Mouse (Mus musculus) T-helper 1 cell (primary cell): Measurements from ENCODE around the gene Zkscan2.

Source experiments
- in situ Hi-C: fragments of 300-600 bp; cut with MboI, MseI; formaldehyde crosslinking; loops from one replicate; pipeline ENCODE4 v1.15.1; 2025; ENCODE audit warnings: high pct_unique_total_duplicates

The Zkscan2 gene

DNA sequence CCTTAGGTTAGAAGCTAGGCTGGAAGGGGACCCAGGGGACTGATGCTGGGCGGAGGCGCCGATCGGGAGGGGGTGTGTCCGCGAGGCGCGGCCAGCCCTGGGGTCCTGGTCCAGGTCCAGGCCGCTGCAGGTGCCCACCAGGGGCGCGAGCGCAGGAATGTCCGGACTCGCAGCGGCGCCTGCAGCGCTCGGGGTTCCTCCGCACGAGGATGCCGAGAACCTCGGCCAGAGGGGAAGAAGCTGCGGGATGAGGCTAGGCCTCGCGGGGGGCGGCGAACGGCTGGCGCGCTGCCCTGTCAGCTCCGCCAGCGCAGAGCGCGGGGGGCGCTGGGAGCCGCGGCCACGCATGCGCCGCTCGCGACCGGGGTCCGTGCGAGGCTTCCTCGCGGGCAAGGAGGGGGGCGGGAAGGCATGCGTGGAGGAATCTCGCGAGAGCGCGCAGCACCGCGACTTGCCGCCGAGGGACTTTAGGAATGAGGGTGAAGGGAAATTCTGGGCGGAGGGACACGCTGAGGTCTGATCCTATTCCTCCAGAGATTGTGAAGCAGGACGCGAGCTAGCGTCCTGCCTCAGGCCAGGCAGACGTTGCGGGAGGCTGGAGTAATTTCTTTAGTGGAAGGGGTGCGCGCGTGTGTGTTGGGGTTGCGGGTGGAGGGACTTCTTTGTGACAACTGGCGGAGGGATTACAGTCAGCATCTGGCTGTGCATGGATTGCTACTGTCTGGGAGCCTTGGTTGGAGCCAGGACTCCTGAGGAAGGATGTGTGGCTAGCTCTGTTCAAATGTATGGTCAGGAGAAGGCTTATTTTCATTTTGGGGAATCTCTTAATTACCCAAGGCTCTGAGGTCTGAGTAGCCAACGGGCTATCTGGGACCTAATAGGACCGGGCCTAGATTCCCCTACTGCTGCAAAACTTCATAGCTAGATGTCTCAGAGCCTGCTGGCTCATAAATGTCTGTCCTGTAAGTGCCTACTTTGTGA lies at the start of gene Zkscan2:
TSS of gene Zkscan2 (minus strand) at position 211 of the 981 bp plus-strand sequence.
- in situ Hi-C loops, result no loop called here

- in situ Hi-C loops, result no loop called here
Observed at GRCm38 (mm10) chr7:123529190-123529589, 28.9 kb upstream of the Zkscan2 start.

DNA sequence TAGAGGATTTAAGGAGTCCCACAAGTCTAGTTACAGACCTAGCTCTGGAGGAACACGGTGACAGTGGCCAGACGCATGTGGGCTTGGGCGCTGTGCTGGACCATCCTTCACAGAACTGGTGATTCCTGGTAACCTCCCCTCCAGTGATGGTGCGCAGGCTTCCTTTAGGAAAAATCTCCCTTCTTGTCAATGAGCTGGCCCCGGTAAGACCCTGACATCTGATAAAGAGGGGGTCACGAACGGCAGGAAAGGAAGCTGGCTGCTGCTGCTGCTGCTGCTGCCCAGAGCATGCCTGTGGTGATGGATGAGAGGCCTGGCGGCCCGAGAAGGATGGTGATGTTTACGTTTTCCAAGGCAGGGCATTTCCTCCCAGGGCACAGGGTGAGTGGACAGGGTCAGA lies 25.5 kb upstream of the Zkscan2 start:
- in situ Hi-C loops, result no loop called here

DNA sequence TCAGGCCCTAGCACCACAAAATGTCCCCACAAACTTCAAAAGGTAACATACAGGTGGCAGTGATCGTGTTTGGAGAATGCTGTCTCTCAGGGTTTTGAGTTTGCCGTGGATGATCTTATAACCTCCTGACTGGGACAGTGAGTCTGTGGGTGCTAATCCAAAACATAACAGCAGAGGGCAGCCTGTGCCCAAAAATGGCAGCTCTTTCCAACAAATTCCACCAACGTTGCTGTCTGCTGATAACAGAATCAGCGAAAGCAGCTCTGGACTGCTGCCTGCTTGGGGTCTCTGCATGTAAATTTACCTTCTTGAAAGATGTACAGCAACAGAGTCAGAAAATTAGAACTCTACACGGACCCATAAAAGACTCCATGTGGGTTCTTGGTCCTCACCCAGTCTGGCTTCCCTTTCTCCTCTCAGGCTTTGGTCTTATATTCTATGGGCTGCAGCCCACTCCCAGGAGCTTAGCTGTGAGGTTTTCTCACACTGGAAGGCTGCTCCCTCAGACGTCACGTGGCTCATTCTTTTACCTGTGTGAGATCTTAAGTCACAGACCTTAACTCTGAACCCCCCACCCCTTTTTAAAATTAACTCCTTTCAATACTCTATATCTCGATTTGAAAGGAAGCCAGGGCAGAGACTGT lies 24.1 kb upstream of the Zkscan2 start:
- in situ Hi-C loops, result no loop called here

- in situ Hi-C loops, result no loop called here
Observed at GRCm38 (mm10) chr7:123507946-123508345, 7.7 kb upstream of the Zkscan2 start.

DNA sequence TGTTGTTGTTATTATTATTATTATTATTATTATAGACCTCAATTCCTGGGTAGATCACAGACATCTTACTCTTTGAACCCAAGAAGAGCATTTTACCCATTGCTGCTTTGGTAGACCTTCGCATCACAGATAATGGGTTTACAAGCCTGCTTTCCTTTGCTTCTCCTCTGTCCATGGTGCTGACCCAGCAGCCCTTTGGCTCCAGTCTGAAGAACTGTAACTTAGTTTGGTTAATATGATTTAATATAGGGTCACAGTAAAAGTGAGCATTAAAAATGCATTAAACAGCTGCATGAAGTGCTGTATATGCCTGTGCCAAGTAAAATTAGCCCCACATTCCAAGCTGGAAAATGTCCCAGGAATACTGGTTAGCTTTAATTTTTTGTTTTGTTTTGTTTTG lies 3.1 kb upstream of the Zkscan2 start:
- in situ Hi-C loops, result no loop called here

- in situ Hi-C loops, result no loop called here
Observed at GRCm38 (mm10) chr7:123499481-123500238, 589 bp downstream of the Zkscan2 start.

- in situ Hi-C loops, result no loop called here
Observed at GRCm38 (mm10) chr7:123487703-123488102, 12.5 kb downstream of the Zkscan2 start.

GRCm38 (mm10) chr7:123467961-123468360 lies 32.3 kb downstream of the Zkscan2 start:
- in situ Hi-C loops, result loop anchor here (5.0 to 25.0 kb wide), 3 partner anchors 261 to 1731 kb away; partner anchors contain the start of gene Scnn1g

DNA sequence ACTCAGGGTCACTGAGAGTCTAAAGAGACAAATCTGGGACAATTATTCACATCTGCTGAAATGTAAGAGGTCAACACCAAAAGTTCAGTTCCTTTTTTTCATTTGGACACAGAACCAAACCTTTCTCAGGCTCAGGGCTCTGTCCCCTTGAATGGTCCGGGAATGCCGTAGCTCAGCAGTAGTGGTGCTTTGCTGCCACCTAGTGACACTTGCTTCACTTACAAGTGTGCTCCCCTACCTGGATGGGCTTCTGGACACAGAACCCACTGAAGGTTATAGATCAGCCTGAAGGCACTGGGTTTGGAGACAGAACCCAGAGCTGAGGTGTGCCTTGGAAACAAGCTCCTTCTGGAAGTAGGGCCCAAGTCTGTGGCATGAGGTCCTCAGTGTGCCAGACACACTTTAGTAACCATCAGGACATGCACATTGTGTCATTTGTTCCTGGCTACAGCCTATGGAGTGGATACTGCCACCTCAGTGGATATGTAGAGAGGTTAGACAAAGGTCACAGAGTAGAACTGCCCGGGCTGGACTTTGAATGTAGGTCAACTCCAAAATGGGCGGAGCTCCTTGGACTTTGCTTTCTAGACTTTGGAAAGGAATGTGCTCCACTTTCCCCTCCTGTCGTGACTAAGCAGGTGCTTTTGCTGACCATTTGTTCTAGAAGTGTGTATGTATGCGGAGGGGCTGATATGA lies 34.4 kb downstream of the Zkscan2 start:
- in situ Hi-C loops, result loop anchor here (5.0 to 25.0 kb wide), 3 partner anchors 259 to 1729 kb away; partner anchors contain the start of gene Scnn1g

GRCm38 (mm10) chr7:123463569-123463968 lies 36.7 kb downstream of the Zkscan2 start:
- in situ Hi-C loops, result loop anchor here (10.0 to 25.0 kb wide), 2 partner anchors 429 to 1726 kb away; partner anchors contain the start of gene Scnn1g

- in situ Hi-C loops, result loop anchor here (10.0 to 25.0 kb wide), 2 partner anchors 427 to 1725 kb away; partner anchors contain the start of gene Scnn1g
Observed at GRCm38 (mm10) chr7:123462070-123462501, 38.2 kb downstream of the Zkscan2 start, which contains the start of gene Aqp8. TSS of gene Aqp8 (plus strand) at chr7:123462291.

- in situ Hi-C loops, result loop anchor here (10.0 to 25.0 kb wide), 2 partner anchors 427 to 1724 kb away; partner anchors contain the start of gene Scnn1g
Observed at GRCm38 (mm10) chr7:123461316-123461715, 38.9 kb downstream of the Zkscan2 start.

DNA sequence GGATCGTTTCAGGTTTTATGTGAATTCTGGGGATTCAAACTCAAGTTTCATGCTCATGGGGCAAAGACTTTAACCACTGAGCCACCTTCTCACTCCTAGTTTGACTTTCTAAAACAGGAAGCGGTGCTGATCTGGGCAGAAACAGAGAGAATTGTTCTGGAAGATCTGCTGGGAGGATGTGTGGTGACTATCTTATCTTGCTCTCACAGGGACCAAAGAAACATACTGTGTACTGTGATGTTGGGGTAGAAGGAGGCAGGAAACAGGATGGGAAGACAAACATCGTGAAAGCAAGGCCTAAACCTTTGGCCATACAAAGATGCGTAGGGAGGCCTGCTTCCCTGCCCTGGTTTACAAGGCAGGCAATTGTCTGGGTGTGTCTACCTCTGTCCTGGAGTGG lies 41.0 kb downstream of the Zkscan2 start:
- in situ Hi-C loops, result loop anchor here (25.0 kb wide), 1 partner anchor 1722 kb away; the partner anchor contains the start of gene Scnn1g

- in situ Hi-C loops, result loop anchor here (25.0 kb wide), 1 partner anchor 1721 kb away; the partner anchor contains the start of gene Scnn1g
Observed at GRCm38 (mm10) chr7:123458309-123458708, 41.9 kb downstream of the Zkscan2 start.

GRCm38 (mm10) chr7:123455088-123455487 lies 45.2 kb downstream of the Zkscan2 start:
- in situ Hi-C loops, result loop anchor here (25.0 kb wide), 1 partner anchor 1718 kb away; the partner anchor contains the start of gene Scnn1g

DNA sequence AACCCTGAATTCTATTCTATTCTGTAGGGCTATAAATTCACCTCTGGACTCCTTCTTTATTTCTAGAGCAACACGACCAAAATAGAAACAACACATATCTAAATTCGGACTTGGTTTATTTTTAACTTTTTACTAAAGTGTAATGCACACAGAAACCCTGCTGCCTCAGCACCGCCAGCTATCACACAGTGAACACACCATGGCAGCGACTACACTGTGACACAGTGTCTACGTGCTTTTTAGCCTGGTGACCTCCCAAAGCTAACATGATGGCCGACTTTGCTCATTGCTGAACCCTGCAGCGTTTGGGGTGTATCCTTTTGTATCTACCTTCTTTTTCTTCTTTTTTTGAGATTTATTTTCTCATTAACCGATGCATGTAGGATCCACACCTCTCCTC lies 47.2 kb downstream of the Zkscan2 start:
- in situ Hi-C loops, result loop anchor here (25.0 kb wide), 1 partner anchor 1716 kb away; the partner anchor contains the start of gene Scnn1g

GRCm38 (mm10) chr7:123452551-123452950 lies 47.7 kb downstream of the Zkscan2 start:
- in situ Hi-C loops, result loop anchor here (25.0 kb wide), 1 partner anchor 1715 kb away; the partner anchor contains the start of gene Scnn1g

- in situ Hi-C loops, result loop anchor here (25.0 kb wide), 1 partner anchor 1713 kb away; the partner anchor contains the start of gene Scnn1g
Observed at GRCm38 (mm10) chr7:123450515-123450914, 49.7 kb downstream of the Zkscan2 start.

DNA sequence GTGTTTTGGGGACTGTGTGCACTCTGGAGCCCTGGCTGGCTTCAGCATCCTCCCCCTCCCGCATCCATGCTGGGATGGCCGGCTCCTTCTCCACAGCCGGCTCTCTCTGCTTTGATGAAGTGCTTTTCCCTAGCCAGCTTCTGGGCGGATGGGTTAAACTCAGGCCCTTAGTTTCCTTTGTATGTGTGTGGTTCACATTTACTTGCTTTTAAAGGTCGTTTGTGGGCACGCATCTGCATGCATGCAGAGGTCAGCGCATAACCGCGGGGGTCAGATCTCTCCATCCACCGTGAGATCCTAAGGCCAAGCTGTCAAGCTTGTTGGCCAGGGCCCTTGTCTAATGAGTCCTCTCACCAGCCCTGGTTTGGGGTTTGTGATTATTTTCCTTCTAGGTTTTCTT lies 50.6 kb downstream of the Zkscan2 start:
- in situ Hi-C loops, result loop anchor here (25.0 kb wide), 1 partner anchor 1712 kb away; the partner anchor contains the start of gene Scnn1g
